In the genomic region with DNA sequence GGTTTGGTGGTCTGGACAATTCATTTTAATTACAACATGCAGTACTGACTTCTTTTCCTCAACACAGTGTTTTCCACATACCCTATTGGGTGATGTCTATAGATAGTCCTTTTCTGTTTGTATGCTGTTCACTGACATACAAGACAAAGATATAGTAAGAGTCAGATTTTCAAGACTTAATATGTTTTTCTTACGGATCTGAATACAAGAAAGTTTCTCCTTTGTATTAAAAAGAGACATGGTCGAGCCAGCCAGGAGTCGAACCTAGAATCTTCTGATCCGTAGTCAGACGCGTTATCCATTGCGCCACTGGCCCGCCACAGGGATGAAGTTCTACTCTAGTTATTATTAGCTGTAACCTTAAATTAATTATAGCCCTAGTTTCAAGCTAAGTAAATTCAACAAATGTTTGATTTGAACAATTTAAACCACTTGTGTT, we compare ENCODE assay signal across 8 mouse cellular contexts. TPM values are rescaled to one million over a fixed set of nuclear protein-coding genes. Genes with fewer than 3 reads are reported as not detected.
DNase-seq lines count a peak whose midpoint lies in the region; ATAC-seq lines count a peak whose summit lies in the region.

No protein-coding gene starts in this region.

- peaks cover 81% of the 10 kb centered on the region for H3K27me3 ChIP-seq in hindbrain, embryonic 14.5 days (ENCODE audit: control insufficient read depth, insufficient read depth, low read length)
- peaks cover 40% of the 10 kb centered on the region for H3K27me3 ChIP-seq in limb, embryonic 15.5 days
- peaks cover 54% of the 10 kb centered on the region for H3K27me3 ChIP-seq in midbrain, embryonic 14.5 days (ENCODE audit: control insufficient read depth, insufficient read depth, low read length)

- DNase-seq in urinary bladder, postnatal 25 days (ENCODE audit: low spot score) = peak; percentile 67
- DNase-seq in urinary bladder, postnatal 10 days (ENCODE audit: low spot score) = no peak
- peak; percentile 20 for DNase-seq in brain, adult 2 months (ENCODE audit: low read depth, low spot score)
- DNase-seq in gastrocnemius, adult 8-10 months (ENCODE audit: low spot score in 2 of 2) = peak; percentile 47 to 63
- peak; percentile 78 for DNase-seq in hindbrain, embryonic 14.5 days (ENCODE audit: low spot score)
- DNase-seq in midbrain, embryonic 14.5 days = peak; percentile 77
- DNase-seq in testis, postnatal 10 days (ENCODE audit: low spot score) = peak; percentile 71

- 0 out of 2 replicates have a peak overlapping the region, but pooled peaks have one; percentile 16 for H3K9ac ChIP-seq in hindbrain, embryonic 14.5 days
- H3K9ac ChIP-seq in limb, embryonic 15.5 days = no peak overlapping the region
- H3K9ac ChIP-seq in midbrain, embryonic 14.5 days (replicated peaks; ENCODE audit: low read length) = no peak overlapping the region

- no peaks in the 10 kb centered on the region for H3K9me3 ChIP-seq in hindbrain, embryonic 14.5 days (ENCODE audit: control insufficient read depth, low read length)
- no peaks in the 10 kb centered on the region for H3K9me3 ChIP-seq in limb, embryonic 15.5 days
- no peaks in the 10 kb centered on the region for H3K9me3 ChIP-seq in midbrain, embryonic 14.5 days (ENCODE audit: control insufficient read depth, low read length)

- no peak overlapping the region for H3K27ac ChIP-seq in hindbrain, embryonic 14.5 days
- H3K27ac ChIP-seq in limb, embryonic 15.5 days = no peak overlapping the region
- H3K27ac ChIP-seq in midbrain, embryonic 14.5 days (replicated peaks; ENCODE audit: low read depth, low read length) = no peak overlapping the region

- no peaks in the 10 kb centered on the region for H3K36me3 ChIP-seq in hindbrain, embryonic 14.5 days (replicated peaks; ENCODE audit: control insufficient read depth, insufficient read depth)
- no peaks in the 10 kb centered on the region for H3K36me3 ChIP-seq in limb, embryonic 15.5 days
- no peaks in the 10 kb centered on the region for H3K36me3 ChIP-seq in midbrain, embryonic 14.5 days (ENCODE audit: control insufficient read depth, insufficient read depth, low read length)

- WGBS in hindbrain, embryonic 14.5 days = 0% methylated on average over 8 of the region's 8 CpGs
- under 1% methylated on average over 8 of the region's 8 CpGs for WGBS in limb, embryonic 15.5 days
- WGBS in midbrain, embryonic 14.5 days = under 1% methylated on average over 8 of the region's 8 CpGs

- peak overlapping the region; percentile 30 for H3K4me3 ChIP-seq in hindbrain, embryonic 14.5 days (replicated peaks; ENCODE audit: low read length)
- peak overlapping the region; percentile 45 for H3K4me3 ChIP-seq in limb, embryonic 15.5 days
- peak overlapping the region; percentile 33 for H3K4me3 ChIP-seq in midbrain, embryonic 14.5 days (replicated peaks; ENCODE audit: low read depth, low read length)

- no peaks in the 10 kb centered on the region for H3K4me1 ChIP-seq in hindbrain, embryonic 14.5 days (replicated peaks; ENCODE audit: control insufficient read depth, insufficient read depth, low read length)
- H3K4me1 ChIP-seq in limb, embryonic 15.5 days = peaks cover 16% of the 10 kb centered on the region
- H3K4me1 ChIP-seq in midbrain, embryonic 14.5 days (ENCODE audit: control insufficient read depth, insufficient read depth, low read length) = peaks cover 6% of the 10 kb centered on the region; the same call in 1 of the 2 replicates

- H3K4me2 ChIP-seq in hindbrain, embryonic 14.5 days (replicated peaks) = peak overlapping the region; percentile 51
- peak overlapping the region; percentile 56 for H3K4me2 ChIP-seq in limb, embryonic 15.5 days
- H3K4me2 ChIP-seq in midbrain, embryonic 14.5 days (ENCODE audit: low read length) = peak overlapping the region; percentile 58

- 0 out of 2 replicates have a peak, but pooled peaks have one; percentile 46 for ATAC-seq in hindbrain, embryonic 14.5 days (ENCODE audit: low FRiP score)
- ATAC-seq in limb, embryonic 15.5 days (ENCODE audit: insufficient number of reproducible peaks, low FRiP score, low TSS enrichment, low read depth) = no peak
- ATAC-seq in midbrain, embryonic 14.5 days (ENCODE audit: low FRiP score, low TSS enrichment) = peak; percentile 59; the same call in 1 of the 2 replicates

RNA-seq across cellular contexts. Expression of a gene that starts 11.4 kb away (rescaled TPM):
- not detected for total RNA-seq in gastrocnemius, adult 8-10 months (2022)
- polyA plus RNA-seq in hindbrain, embryonic 14.5 days (2014; fragmentation: Nextera tagmentation; extraction: Ambion mirVana) = not detected in 2 replicates
- polyA plus RNA-seq in limb, embryonic 15.5 days (2015; fragmentation: Nextera tagmentation; extraction: Ambion mirVana) = 1.2 and 1.3 TPM in 2 replicates
- not detected in 2 replicates for polyA plus RNA-seq in midbrain, embryonic 14.5 days (2014; fragmentation: Nextera tagmentation; extraction: Ambion mirVana)

RNA-seq across cellular contexts. Expression of a gene that starts 14.4 kb away (rescaled TPM):
- total RNA-seq in gastrocnemius, adult 8-10 months (2022) = 1 to 10 TPM in 3 of 4 experiments, not detected in 1; 3.0 to 6.5 (median 5.3) TPM
- 8.0 TPM in 1 of 2 replicates, not detected in the other for polyA plus RNA-seq in hindbrain, embryonic 14.5 days (2014; fragmentation: Nextera tagmentation; extraction: Ambion mirVana)
- polyA plus RNA-seq in limb, embryonic 15.5 days (2015; fragmentation: Nextera tagmentation; extraction: Ambion mirVana) = 4.7 and 7.2 TPM in 2 replicates
- not detected in 2 replicates for polyA plus RNA-seq in midbrain, embryonic 14.5 days (2014; fragmentation: Nextera tagmentation; extraction: Ambion mirVana)

RNA-seq across cellular contexts. Expression of a gene that starts 14.8 kb away (rescaled TPM):
- total RNA-seq in gastrocnemius, adult 8-10 months (2022) = 1 to 10 TPM in 1 of 4 experiments, under 1 TPM in 1, not detected in 2; 0.75 to 7.0 TPM
- 1.5 and 1.6 TPM in 2 replicates for polyA plus RNA-seq in hindbrain, embryonic 14.5 days (2014; fragmentation: Nextera tagmentation; extraction: Ambion mirVana)
- 4.2 and 6.2 TPM in 2 replicates for polyA plus RNA-seq in limb, embryonic 15.5 days (2015; fragmentation: Nextera tagmentation; extraction: Ambion mirVana)
- 0.86 and 1.1 TPM in 2 replicates for polyA plus RNA-seq in midbrain, embryonic 14.5 days (2014; fragmentation: Nextera tagmentation; extraction: Ambion mirVana)

RNA-seq across cellular contexts. Expression of a gene that starts 20.2 kb away (rescaled TPM):
- 10 to 100 TPM; 28.5 to 37.8 (median 35.7) TPM for total RNA-seq in gastrocnemius, adult 8-10 months (2022)
- polyA plus RNA-seq in hindbrain, embryonic 14.5 days (2014; fragmentation: Nextera tagmentation; extraction: Ambion mirVana) = 6.0 and 6.2 TPM in 2 replicates
- 15.8 and 18.4 TPM in 2 replicates for polyA plus RNA-seq in limb, embryonic 15.5 days (2015; fragmentation: Nextera tagmentation; extraction: Ambion mirVana)
- polyA plus RNA-seq in midbrain, embryonic 14.5 days (2014; fragmentation: Nextera tagmentation; extraction: Ambion mirVana) = 6.6 and 6.8 TPM in 2 replicates

RNA-seq across cellular contexts. Expression of a gene that starts 21.8 kb away (rescaled TPM):
- total RNA-seq in gastrocnemius, adult 8-10 months (2022) = 1 to 10 TPM in 3 of 4 experiments, not detected in 1; 2.3 to 4.2 (median 2.6) TPM
- 4.4 and 5.3 TPM in 2 replicates for polyA plus RNA-seq in hindbrain, embryonic 14.5 days (2014; fragmentation: Nextera tagmentation; extraction: Ambion mirVana)
- 32.9 and 36.9 TPM in 2 replicates for polyA plus RNA-seq in limb, embryonic 15.5 days (2015; fragmentation: Nextera tagmentation; extraction: Ambion mirVana)
- polyA plus RNA-seq in midbrain, embryonic 14.5 days (2014; fragmentation: Nextera tagmentation; extraction: Ambion mirVana) = 9.4 and 11.7 TPM in 2 replicates
